Mouse (Mus musculus) brain, embryonic 14.5 days (tissue): ENCODE measurements around the gene Noxa1.

ENCODE experiments used
- CTCF ChIP-seq: fragments of 200-500 bp; IDR thresholded peaks from 2 replicates; pipeline ENCODE4 v1.5.1; 2012; ENCODE audit warnings: inconsistent platforms, mild to moderate bottlenecking, moderate library complexity, borderline replicate concordance; ENCODE audit not compliant: insufficient read depth, insufficient read length; ENCODE audit errors: extremely low read depth
- POLR2A ChIP-seq: fragments of 200-500 bp; IDR thresholded peaks from 2 replicates; pipeline ENCODE4 v1.6.1; 2012; ENCODE audit warnings: mild to moderate bottlenecking, inconsistent platforms, borderline replicate concordance; ENCODE audit not compliant: poor library complexity, insufficient read depth, insufficient read length, severe bottlenecking; ENCODE audit errors: extremely low read depth

GRCm38 (mm10) chr2:25064285-25064684 lies 30.7 kb downstream of the Noxa1 start:
- TF ChIP-seq POLR2A (no peak), CTCF (no peak)
